Mouse (Mus musculus) intestine, postnatal 0 days (tissue): Measurements from ENCODE around the gene Otogl. TPM values are rescaled to one million over a fixed set of nuclear protein-coding genes. Genes with fewer than 3 reads are reported as not detected.
"Not testable (repeated sequence)": the region's sequence is repeated elsewhere in the genome, so short reads cannot be mapped to it uniquely, and the experiment has no call there.

Experiments used
- ATAC-seq: fragments of 200-750 bp; cut with Nextera tagmentation; 2 replicates; pipeline ENCODE4 v1.8.0; 2017; ENCODE audit warnings: mild to moderate bottlenecking, moderate TSS enrichment, moderate library complexity
- H3K27ac ChIP-seq: fragments of 300-500 bp; sonication (generic); 2 replicates; pipeline ENCODE4 v1.5.1; 2014; ENCODE audit warnings: mild to moderate bottlenecking, low read depth, low read length, moderate library complexity
- H3K27me3 ChIP-seq: fragments of 300-500 bp; sonication (generic); replicated peaks from 2 replicates; pipeline ENCODE4 v1.6.1; 2014; ENCODE audit warnings: low read length, mixed read lengths; ENCODE audit not compliant: control insufficient read depth, insufficient read depth
- H3K36me3 ChIP-seq: fragments of 300-500 bp; sonication (generic); 2 replicates; pipeline ENCODE4 v1.6.1; 2014; ENCODE audit warnings: mild to moderate bottlenecking, moderate library complexity; ENCODE audit not compliant: control insufficient read depth, insufficient read depth
- H3K4me1 ChIP-seq: fragments of 300-500 bp; sonication (generic); replicated peaks from 2 replicates; pipeline ENCODE4 v1.6.1; 2014; ENCODE audit warnings: antibody characterized with exemption, low read length, mixed read lengths; ENCODE audit not compliant: control insufficient read depth, insufficient read depth
- H3K4me2 ChIP-seq: fragments of 300-500 bp; sonication (generic); replicated peaks from 2 replicates; pipeline ENCODE4 v1.6.1; 2014; ENCODE audit warnings: low read depth, mild to moderate bottlenecking, moderate library complexity
- H3K4me3 ChIP-seq: fragments of 300-500 bp; sonication (generic); 2 replicates; pipeline ENCODE4 v1.5.1; 2014; ENCODE audit warnings: low read depth, low read length
- H3K9ac ChIP-seq: fragments of 300-500 bp; sonication (generic); 2 replicates; pipeline ENCODE4 v1.6.1; 2014; ENCODE audit warnings: mild to moderate bottlenecking, low read depth, low read length
- H3K9me3 ChIP-seq: fragments of 300-500 bp; sonication (generic); 2 replicates; pipeline ENCODE4 v1.6.1; 2016; ENCODE audit warnings: mixed run types; ENCODE audit not compliant: control insufficient read depth
- CTCF ChIP-seq: sonication (generic); IDR thresholded peaks from 2 replicates; pipeline ENCODE4 v1.5.1; 2016; ENCODE audit warnings: low read depth, mild to moderate bottlenecking, control low read depth, antibody characterized with exemption, moderate library complexity
- WGBS: fragments of 180-500 bp; shearing (Covaris S2); extraction: QIAGEN DNeasy Blood & Tissue Kit; methylation state at CpG from one replicate; pipeline ENCODE4 v1.1.7; 2014; 5-methylcytosine and 5-hydroxymethylcytosine counted together
- polyA plus RNA-seq: library from polyadenylated mRNA; unstranded; fragments of >200 nt; fragmentation: Nextera tagmentation; extraction: Ambion mirVana; gene quantifications from 2 replicates; pipeline ENCODE4 v1.2.1, GENCODE M21; 2015

Gene Otogl
- polyA plus RNA-seq, 1 experiment from 2014 or later = not detected

GRCm38 (mm10) chr10:107805203-107805602, 106.7 kb downstream of the Otogl start:
- no peak for ATAC-seq
- no peak overlapping the region for H3K4me2 ChIP-seq

GRCm38 (mm10) chr10:107804285-107804684, 107.6 kb downstream of the Otogl start:
- H3K9ac ChIP-seq, H3K27me3 ChIP-seq, H3K27ac ChIP-seq, H3K4me1 ChIP-seq, H3K4me3 ChIP-seq, H3K36me3 ChIP-seq, ATAC-seq, H3K4me2 ChIP-seq, H3K9me3 ChIP-seq: not testable (repeated sequence)
- 58% methylated on average over 2 of the region's 2 CpGs for WGBS

More at GRCm38 (mm10) chr10:107805203-107805602, 106.7 kb downstream of the Otogl start:
- Histone ChIP-seq H3K4me1 (no peaks in the 10 kb centered on the region), H3K4me3 (no peak overlapping the region), H3K27ac (no peak overlapping the region), H3K9me3 (no peaks in the 10 kb centered on the region), H3K9ac (no peak overlapping the region), H3K27me3 (no peaks in the 10 kb centered on the region), H3K36me3 (no peaks in the 10 kb centered on the region)
- TF ChIP-seq CTCF = no peak
- 78% methylated on average over 2 of the region's 2 CpGs for WGBS

- WGBS = 4% methylated on average over 7 of the region's 7 CpGs
- peak; percentile 73 for ATAC-seq
Measured at GRCm38 (mm10) chr10:107799671-107800353, 112.1 kb downstream of the Otogl start.

GRCm38 (mm10) chr10:107794812-107795756, 116.8 kb downstream of the Otogl start:
- WGBS = 48% methylated on average over 10 of the region's 10 CpGs

More at GRCm38 (mm10) chr10:107799671-107800353, 112.1 kb downstream of the Otogl start:
- peak; percentile 85 for TF ChIP-seq CTCF
- Histone ChIP-seq H3K4me1 (no peaks in the 10 kb centered on the region), H3K27me3 (no peaks in the 10 kb centered on the region), H3K9ac (no peak overlapping the region), H3K4me2 (no peak overlapping the region), H3K4me3 (no peak overlapping the region), H3K36me3 (no peaks in the 10 kb centered on the region), H3K9me3 (no peaks in the 10 kb centered on the region), H3K27ac (no peak overlapping the region)

GRCm38 (mm10) chr10:107792491-107792890, 119.4 kb downstream of the Otogl start:
- H3K4me2 ChIP-seq = no peak overlapping the region
- TF ChIP-seq CTCF = no peak
- no peak overlapping the region for H3K4me3 ChIP-seq
- no peaks in the 10 kb centered on the region for H3K9me3 ChIP-seq
- no peak overlapping the region for H3K27ac ChIP-seq
- no peak overlapping the region for H3K9ac ChIP-seq
- H3K27me3 ChIP-seq = no peaks in the 10 kb centered on the region
- no peaks in the 10 kb centered on the region for H3K36me3 ChIP-seq
- H3K4me1 ChIP-seq = no peaks in the 10 kb centered on the region
- 87% methylated on average over 3 of the region's 3 CpGs for WGBS
- ATAC-seq = no peak

More at GRCm38 (mm10) chr10:107794812-107795756, 116.8 kb downstream of the Otogl start:
- peak; percentile 53; the same call in 1 of the 2 replicates for ATAC-seq
- H3K4me1 ChIP-seq = no peaks in the 10 kb centered on the region
- H3K27me3 ChIP-seq = no peaks in the 10 kb centered on the region
- H3K27ac ChIP-seq = no peak overlapping the region
- H3K4me3 ChIP-seq = no peak overlapping the region
- no peak overlapping the region for H3K4me2 ChIP-seq
- H3K36me3 ChIP-seq = no peaks in the 10 kb centered on the region
- no peak for TF ChIP-seq CTCF
- no peaks in the 10 kb centered on the region for H3K9me3 ChIP-seq
- H3K9ac ChIP-seq = no peak overlapping the region

- TF ChIP-seq CTCF = no peak
- 84% methylated on average over 2 of the region's 2 CpGs for WGBS
- H3K4me3 ChIP-seq = no peak overlapping the region
Measured at GRCm38 (mm10) chr10:107779548-107779947, 132.4 kb downstream of the Otogl start.

More at GRCm38 (mm10) chr10:107779548-107779947, 132.4 kb downstream of the Otogl start:
- H3K4me1 ChIP-seq = no peaks in the 10 kb centered on the region
- H3K27ac ChIP-seq = no peak overlapping the region
- H3K36me3 ChIP-seq = no peaks in the 10 kb centered on the region
- no peak overlapping the region for H3K4me2 ChIP-seq
- no peaks in the 10 kb centered on the region for H3K27me3 ChIP-seq
- H3K9me3 ChIP-seq = no peaks in the 10 kb centered on the region
- ATAC-seq = no peak
- no peak overlapping the region for H3K9ac ChIP-seq
